ENCODE assay signal across 12 mouse cellular contexts in genomic region chr4:12178992-12179391, GRCm38 (mm10). TPM values are rescaled to one million over a fixed set of nuclear protein-coding genes. Genes with fewer than 3 reads are reported as not detected.
DNase-seq lines count a peak whose midpoint lies in the region; ATAC-seq lines count a peak whose summit lies in the region.
"Had no signal": no experiment of that assay in that cellular context is flagged by ENCODE, and none has a peak within 500 bp of the region (broad histone marks: within the 10 kb centered on the region; RNA-seq: fewer than 3 reads in every experiment).

No protein-coding gene starts in this region.

- no peaks in the 10 kb centered on the region for H3K27me3 ChIP-seq in hindbrain, embryonic 15.5 days
- H3K27me3 ChIP-seq in hindbrain, embryonic 13.5 days = no peaks in the 10 kb centered on the region
- H3K27me3 ChIP-seq: embryonic facial prominence, embryonic 15.5 days had no signal

- H3K4me2 ChIP-seq in hindbrain, embryonic 15.5 days = no peak overlapping the region
- no peak overlapping the region for H3K4me2 ChIP-seq in hindbrain, embryonic 13.5 days
- H3K4me2 ChIP-seq: embryonic facial prominence, embryonic 15.5 days had no signal

- no peaks in the 10 kb centered on the region for H3K9me3 ChIP-seq in hindbrain, embryonic 15.5 days
- no peaks in the 10 kb centered on the region for H3K9me3 ChIP-seq in hindbrain, embryonic 13.5 days
- H3K9me3 ChIP-seq: embryonic facial prominence, embryonic 15.5 days had no signal

- DNase-seq in frontal cortex, postnatal 36 days (ENCODE audit: low spot score in 2 of 2) = peak; percentile 52 to 64
- peak; percentile 73 to 81 for DNase-seq in layer of hippocampus, postnatal 14 days (ENCODE audit: low spot score in 2 of 2)
- DNase-seq in right cerebral cortex, postnatal 25 days = peak; percentile 28
- DNase-seq in urinary bladder, postnatal 14 days (ENCODE audit: low spot score) = no peak
- DNase-seq in adrenal gland, postnatal 4 days (ENCODE audit: low spot score in 2 of 2) = no peak
- DNase-seq: heart, adult 2 months; kidney, postnatal 25 days; thymus, adult 2 months had no signal

- no peaks in the 10 kb centered on the region for H3K36me3 ChIP-seq in hindbrain, embryonic 15.5 days
- H3K36me3 ChIP-seq in hindbrain, embryonic 13.5 days = no peaks in the 10 kb centered on the region
- H3K36me3 ChIP-seq: embryonic facial prominence, embryonic 15.5 days had no signal

- WGBS in hindbrain, embryonic 15.5 days = 77% methylated on average over 10 of the region's 10 CpGs
- whole genome bisulfite sequencing in hindbrain, embryonic 13.5 days = 89% methylated on average over 10 of the region's 10 CpGs

- H3K4me3 ChIP-seq in hindbrain, embryonic 15.5 days = no peak overlapping the region
- H3K4me3 ChIP-seq in hindbrain, embryonic 13.5 days = no peak overlapping the region
- H3K4me3 ChIP-seq: embryonic facial prominence, embryonic 15.5 days; heart, adult 2 months had no signal

- ATAC-seq in hindbrain, embryonic 15.5 days (ENCODE audit: low FRiP score, low read depth) = peak; percentile 54; the same call in 1 of the 2 replicates
- ATAC-seq in hindbrain, embryonic 13.5 days (ENCODE audit: low FRiP score) = no peak

- H3K27ac ChIP-seq in hindbrain, embryonic 15.5 days (replicated peaks) = no peak overlapping the region
- no peak overlapping the region for H3K27ac ChIP-seq in hindbrain, embryonic 13.5 days
- H3K27ac ChIP-seq: embryonic facial prominence, embryonic 15.5 days; heart, adult 2 months; liver, embryonic 14.5 days had no signal

- H3K4me1 ChIP-seq in hindbrain, embryonic 15.5 days (replicated peaks) = no peaks in the 10 kb centered on the region
- no peaks in the 10 kb centered on the region for H3K4me1 ChIP-seq in hindbrain, embryonic 13.5 days (replicated peaks)
- H3K4me1 ChIP-seq: embryonic facial prominence, embryonic 15.5 days had no signal

- H3K9ac ChIP-seq in hindbrain, embryonic 15.5 days = no peak overlapping the region
- no peak overlapping the region for H3K9ac ChIP-seq in hindbrain, embryonic 13.5 days
- H3K9ac ChIP-seq: embryonic facial prominence, embryonic 15.5 days; liver, embryonic 14.5 days had no signal

RNA-seq across cellular contexts. Expression of gene Fam92a, which starts 7.2 kb away (rescaled TPM):
- polyA plus RNA-seq in hindbrain, embryonic 15.5 days (2015; fragmentation: Nextera tagmentation; extraction: Ambion mirVana) = 93.4 and 94.0 TPM in 2 replicates
- polyA plus RNA-seq in hindbrain, embryonic 13.5 days (2015; fragmentation: Nextera tagmentation; extraction: Ambion mirVana) = 92.7 and 103 TPM in 2 replicates
- 10 to 100 TPM; 71.8 to 77.8 TPM for total RNA-seq in layer of hippocampus, postnatal 14 days (2021)
- 10 to 100 TPM; 54.1 to 58.2 TPM for total RNA-seq in adrenal gland, postnatal 4 days (2021)

RNA-seq across cellular contexts. Expression of gene Rbm12b1, which starts 38.9 kb away (rescaled TPM):
- 7.6 and 8.5 TPM in 2 replicates for polyA plus RNA-seq in hindbrain, embryonic 15.5 days (2015; fragmentation: Nextera tagmentation; extraction: Ambion mirVana)
- polyA plus RNA-seq in hindbrain, embryonic 13.5 days (2015; fragmentation: Nextera tagmentation; extraction: Ambion mirVana) = 8.9 and 9.5 TPM in 2 replicates
- total RNA-seq in layer of hippocampus, postnatal 14 days (2021) = 10 to 100 TPM; 16.6 to 21.2 TPM
- 10 to 100 TPM; 12.6 to 17.8 TPM for total RNA-seq in adrenal gland, postnatal 4 days (2021)

Comparison
In these comparisons a context has a peak if more than half of its experiments do, and no peak if none do; other contexts are left out.
1. DNase-seq: peak in frontal cortex, postnatal 36 days (2 of 2), layer of hippocampus, postnatal 14 days (2 of 2) and right cerebral cortex, postnatal 25 days (single experiment); none in urinary bladder, postnatal 14 days (single experiment) and adrenal gland, postnatal 4 days (0 of 2).